Mouse (Mus musculus) activated CD4-positive, CD25-positive, alpha-beta regulatory T cell, adult 4 months (primary cell): ENCODE measurements around the gene Ramp1. TPM values are rescaled to one million over a fixed set of nuclear protein-coding genes. Genes with fewer than 3 reads are reported as not detected.

ENCODE experiments used
- ATAC-seq: one replicate; pipeline ENCODE4 v1.8.0; 2017
- polyA plus RNA-seq, 2 experiments: library from polyadenylated mRNA; unstranded; fragments of 100-300 nt; shearing (Covaris generic); gene quantifications; one replicate each; pipeline ENCODE4 v1.2.1; 2017

Gene Ramp1
- polyA plus RNA-seq: 10 to 100 TPM; 25.3 to 30.0 TPM

- ATAC-seq: peak; percentile 67
These were observed at the start of gene Ramp1 for GRCm38 (mm10) chr1:91179533-91180173. Gene Ramp1 (plus strand): TSS chr1:91179822.

- ATAC-seq: no peak
These were observed 42.6 kb upstream of the Ramp1 start for GRCm38 (mm10) chr1:91137036-91137435.

GRCm38 (mm10) chr1:91144813-91145212 lies 34.8 kb upstream of the Ramp1 start, which contains the start of gene Rbm44:
Gene Rbm44 (plus strand): TSS chr1:91145089.
- peak; percentile 71 for ATAC-seq

GRCm38 (mm10) chr1:91151509-91151908 lies 28.1 kb upstream of the Ramp1 start:
- ATAC-seq: no peak

GRCm38 (mm10) chr1:91166798-91167197 lies 12.8 kb upstream of the Ramp1 start:
- ATAC-seq: no peak

- no peak for ATAC-seq
These were observed 10.5 kb upstream of the Ramp1 start for GRCm38 (mm10) chr1:91169157-91169556.

GRCm38 (mm10) chr1:91174796-91175195 lies 4.8 kb upstream of the Ramp1 start:
- ATAC-seq: no peak

- no peak for ATAC-seq
These were observed 3.6 kb upstream of the Ramp1 start for GRCm38 (mm10) chr1:91176026-91176425.

GRCm38 (mm10) chr1:91176871-91177270 lies 2.8 kb upstream of the Ramp1 start:
- no peak for ATAC-seq

- peak; percentile 68 for ATAC-seq
These were observed 536 bp upstream of the Ramp1 start for GRCm38 (mm10) chr1:91179086-91179485.

- peak; percentile 10 for ATAC-seq
These were observed 548 bp downstream of the Ramp1 start for GRCm38 (mm10) chr1:91180174-91180565.

GRCm38 (mm10) chr1:91180723-91181122 lies 1.1 kb downstream of the Ramp1 start:
- no peak for ATAC-seq

- ATAC-seq: no peak
These were observed 1.6 kb downstream of the Ramp1 start for GRCm38 (mm10) chr1:91181261-91181660.

GRCm38 (mm10) chr1:91181784-91182450 lies 2.3 kb downstream of the Ramp1 start:
- no peak for ATAC-seq

- peak; percentile 52 for ATAC-seq
These were observed 3.7 kb downstream of the Ramp1 start for GRCm38 (mm10) chr1:91183305-91183704.

GRCm38 (mm10) chr1:91186677-91187076 lies 7.1 kb downstream of the Ramp1 start:
- no peak for ATAC-seq

- no peak for ATAC-seq
These were observed 7.7 kb downstream of the Ramp1 start for GRCm38 (mm10) chr1:91187315-91187714.

GRCm38 (mm10) chr1:91187786-91188640 lies 8.4 kb downstream of the Ramp1 start:
- ATAC-seq: no peak

- no peak for ATAC-seq
These were observed 9.3 kb downstream of the Ramp1 start for GRCm38 (mm10) chr1:91188851-91189460.

GRCm38 (mm10) chr1:91192184-91192583 lies 12.6 kb downstream of the Ramp1 start:
- peak; percentile 30 for ATAC-seq

- peak; percentile 86 for ATAC-seq
These were observed 13.6 kb downstream of the Ramp1 start for GRCm38 (mm10) chr1:91193242-91193641.

GRCm38 (mm10) chr1:91193680-91194079 lies 14.1 kb downstream of the Ramp1 start:
- ATAC-seq: no peak

GRCm38 (mm10) chr1:91199793-91200192 lies 20.2 kb downstream of the Ramp1 start:
- no peak for ATAC-seq
